Mouse (Mus musculus) heart, adult 11 months (tissue): ENCODE data around the gene Fam71b.
"Not testable (repeated sequence)": the region's sequence is repeated elsewhere in the genome, so short reads cannot be mapped to it uniquely, and the experiment has no call there.

Experiments
- DNase-seq: peaks from one replicate; pipeline ENCODE4 v3.0.0; 2022

Fam71b gene

DNA sequence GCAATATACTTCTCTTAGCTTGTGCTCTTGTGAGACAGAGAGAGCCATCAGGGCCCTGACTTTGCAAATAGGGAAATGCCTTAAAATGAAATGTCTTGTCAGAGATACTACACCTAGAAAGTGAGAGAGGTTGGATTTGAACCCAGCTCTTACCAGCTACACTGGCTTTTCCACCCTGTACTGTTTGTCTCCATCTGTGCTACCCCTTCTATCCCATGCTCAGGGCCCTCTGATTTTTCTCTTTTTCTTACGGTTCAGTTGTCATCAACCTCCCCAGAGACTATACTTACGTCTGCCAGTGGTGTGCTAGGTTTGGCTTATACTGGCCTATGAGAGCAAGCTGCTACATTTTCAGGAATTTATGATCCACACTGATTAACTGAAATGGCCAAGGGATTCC is 11.4 kb upstream of the Fam71b start:
- peak; percentile 52 for DNase-seq

DNA sequence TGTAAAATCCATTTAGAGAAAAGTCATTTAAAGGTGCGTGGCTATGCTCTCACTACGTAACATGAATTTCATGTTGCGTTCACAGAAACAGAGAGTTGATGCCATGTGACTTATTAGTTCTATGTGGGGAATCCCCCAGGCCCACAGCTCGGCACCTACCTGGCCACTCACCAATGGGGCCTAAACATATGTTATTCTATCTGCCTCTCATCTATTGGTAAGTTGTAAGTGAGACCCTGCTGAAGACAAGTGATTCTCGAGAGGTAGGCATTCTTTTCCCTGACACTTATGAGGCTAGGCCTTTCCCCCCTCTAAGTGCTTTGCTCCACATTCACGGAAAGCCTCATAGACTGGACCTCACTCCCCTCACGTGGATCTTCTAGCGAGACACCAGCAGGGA is 9.8 kb upstream of the Fam71b start:
- peak; percentile 50 for DNase-seq

DNA sequence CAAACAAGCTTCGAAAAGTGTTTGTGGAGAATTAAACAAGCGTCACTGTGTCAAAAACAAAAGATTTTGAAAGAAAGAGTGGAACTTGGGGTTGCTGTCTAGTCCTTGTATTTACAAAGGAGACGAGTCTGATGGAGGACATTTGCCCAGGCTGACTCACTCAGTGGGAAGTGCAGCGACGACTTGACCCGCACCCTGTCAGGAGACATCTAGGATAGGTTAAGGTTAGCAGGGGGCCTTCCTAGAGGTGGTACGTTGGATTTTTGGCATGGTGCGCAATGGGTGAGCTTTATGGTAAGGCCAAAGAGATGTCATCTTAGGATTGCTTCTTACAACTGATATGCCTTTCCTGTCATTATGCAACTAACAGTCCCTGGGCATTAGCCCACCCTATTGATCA is 9.3 kb upstream of the Fam71b start:
- DNase-seq = peak; percentile 66

DNA sequence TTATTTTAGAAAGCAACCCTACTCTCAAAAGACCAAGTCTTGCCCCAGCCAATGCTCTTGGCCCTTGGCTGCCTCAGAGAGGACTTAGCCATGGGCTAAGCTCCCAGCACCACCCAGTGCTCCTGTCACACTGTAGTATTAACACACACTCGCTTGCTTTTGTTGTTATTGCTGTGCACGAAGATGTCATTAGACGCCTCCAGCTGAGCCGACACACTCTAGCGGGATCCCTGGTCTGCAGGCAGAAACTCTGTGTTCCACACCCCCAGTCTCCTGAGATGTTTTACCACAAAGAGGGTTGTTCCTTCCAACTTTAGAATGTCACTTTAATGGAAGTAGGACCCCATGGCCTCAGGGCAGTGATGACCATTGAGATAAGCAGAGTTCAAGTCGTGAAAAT is 7.9 kb upstream of the Fam71b start:
- peak; percentile 84 for DNase-seq

DNA sequence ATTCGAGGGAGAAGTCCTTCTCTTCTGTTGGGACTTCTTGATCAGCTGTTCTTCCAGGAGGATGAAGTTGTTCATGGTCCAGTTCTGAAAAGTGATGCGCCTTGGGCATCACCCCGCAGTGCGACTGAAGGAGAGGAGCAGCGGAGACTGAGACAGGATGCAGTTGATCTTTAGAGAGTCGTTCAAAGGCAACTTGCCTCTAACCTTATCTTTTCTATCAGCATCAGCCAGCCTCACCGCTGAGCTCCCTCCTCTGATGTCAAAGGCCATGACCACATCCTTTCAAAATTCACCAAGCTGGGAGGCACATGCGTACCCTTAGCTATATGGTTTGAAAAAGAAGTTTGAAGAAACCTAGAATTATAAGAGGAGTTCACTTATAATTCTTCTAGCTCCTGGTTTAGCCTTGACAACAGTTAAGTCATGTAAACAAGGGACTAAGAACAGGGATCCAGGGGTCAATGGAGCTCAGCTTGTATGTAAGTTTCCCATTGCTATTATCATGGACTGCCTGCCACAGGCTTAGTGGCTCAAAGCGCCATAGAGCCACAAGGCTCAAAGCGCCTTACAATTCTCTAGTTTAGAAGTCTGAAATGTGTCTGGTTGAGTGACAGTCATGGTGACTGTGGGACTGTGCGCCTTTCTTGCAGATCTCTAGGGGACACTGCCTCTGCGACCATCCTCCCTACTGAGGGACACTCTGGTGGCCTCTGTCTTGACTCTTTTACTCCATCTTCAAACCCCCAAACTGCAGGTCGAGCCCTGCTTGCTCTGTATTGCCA is 6.8 kb upstream of the Fam71b start, which contains the start of gene Itk:
Gene Itk (minus strand): TSS at position 180 of the 782 bp plus-strand sequence.
- DNase-seq = peak; percentile 76

DNA sequence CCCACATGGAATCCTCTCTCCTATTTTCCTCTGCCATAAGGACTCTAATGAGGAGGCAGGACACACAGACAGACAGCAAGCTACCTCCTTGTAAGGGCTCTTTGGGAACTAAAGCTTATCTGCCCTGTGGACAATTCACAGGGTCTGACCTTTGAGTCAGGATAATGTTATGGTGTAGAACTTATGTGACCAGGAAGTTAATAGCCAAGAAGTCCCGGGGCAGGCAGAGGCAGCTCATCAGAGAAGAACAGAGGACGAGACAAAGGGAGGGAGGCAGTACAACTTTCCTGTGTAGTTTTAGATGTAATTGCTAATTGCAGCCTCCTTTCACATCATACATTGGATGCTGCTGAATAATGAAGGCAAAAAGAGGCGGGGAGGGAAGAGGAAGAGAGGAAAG is 5.7 kb upstream of the Fam71b start:
- DNase-seq = peak; percentile 62

DNA sequence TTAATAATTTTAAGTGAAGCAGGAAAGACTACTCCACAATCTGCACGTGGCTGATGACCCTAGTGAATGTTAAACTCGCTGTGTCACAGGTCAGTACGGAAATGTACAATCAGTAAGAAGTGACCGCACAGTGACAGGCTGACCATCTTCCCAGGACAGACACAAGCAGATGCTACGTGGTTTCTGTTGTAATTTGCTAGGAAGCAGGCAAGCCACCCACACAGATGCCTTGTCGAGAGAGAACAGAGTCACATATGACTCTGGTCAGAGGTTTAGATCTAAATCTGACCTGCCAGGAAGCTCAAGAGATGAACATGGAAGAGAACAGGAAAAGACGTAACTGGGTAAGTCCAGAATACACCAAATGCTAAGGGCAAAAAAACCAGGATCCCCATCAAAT is 3.5 kb upstream of the Fam71b start:
- DNase-seq = peak; percentile 37

DNA sequence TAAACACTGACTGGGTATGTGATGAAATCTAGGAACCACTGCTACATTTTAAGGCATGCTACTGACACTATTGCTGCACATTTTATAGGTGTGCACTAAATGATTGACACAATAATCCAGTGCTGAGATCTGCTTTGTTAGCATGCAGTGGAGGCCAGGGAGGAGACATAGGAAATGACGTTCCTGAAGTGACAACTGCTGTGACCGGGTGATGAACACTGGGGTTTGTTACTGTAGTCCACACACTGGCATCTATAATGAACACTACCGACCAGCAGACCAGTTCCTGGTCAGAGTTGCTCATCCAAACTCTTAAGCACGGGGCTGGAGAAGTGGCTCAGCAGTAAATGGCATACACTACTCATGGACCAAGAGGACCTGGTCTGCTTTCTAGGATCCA is 2.9 kb upstream of the Fam71b start:
- DNase-seq = peak; percentile 46

DNA sequence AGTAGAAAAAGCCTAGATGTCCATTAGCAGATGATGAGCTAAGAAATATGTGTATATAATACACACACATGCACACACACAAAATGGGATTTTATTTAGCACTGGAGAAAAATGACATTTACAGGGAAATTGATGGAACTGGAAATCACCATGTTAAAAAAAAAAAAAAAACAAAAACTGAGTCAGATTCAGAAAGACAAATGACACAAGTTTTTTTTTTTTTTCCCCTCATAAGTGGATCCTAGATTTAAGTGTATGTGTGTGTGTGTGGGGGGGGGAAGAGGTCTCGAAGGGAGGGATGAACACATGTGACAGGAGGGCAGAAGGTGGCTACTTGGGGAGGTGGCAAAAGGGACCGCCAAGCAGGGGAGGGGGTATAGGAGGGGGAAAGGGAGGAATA is 1.3 kb upstream of the Fam71b start:
- peak; percentile 60 for DNase-seq

DNA sequence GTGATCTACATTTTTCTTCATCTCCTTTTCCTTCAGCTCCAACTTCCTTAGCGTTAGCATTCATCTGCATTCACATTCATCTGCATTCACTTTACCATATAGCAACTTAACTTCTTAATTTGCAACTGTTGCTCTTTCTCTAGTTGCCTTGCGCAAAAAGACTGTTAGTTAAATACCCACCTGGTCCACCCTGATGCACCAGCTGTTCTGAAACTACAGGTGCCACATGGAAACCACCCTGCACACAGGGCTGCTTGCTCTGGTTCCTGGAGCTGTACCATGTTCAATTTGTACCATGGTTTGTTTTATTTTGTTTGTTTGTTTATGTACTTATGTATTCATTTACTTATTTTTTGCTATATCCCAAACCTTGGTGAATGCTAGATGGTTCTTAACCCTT is 661 bp upstream of the Fam71b start:
- no peak for DNase-seq

DNA sequence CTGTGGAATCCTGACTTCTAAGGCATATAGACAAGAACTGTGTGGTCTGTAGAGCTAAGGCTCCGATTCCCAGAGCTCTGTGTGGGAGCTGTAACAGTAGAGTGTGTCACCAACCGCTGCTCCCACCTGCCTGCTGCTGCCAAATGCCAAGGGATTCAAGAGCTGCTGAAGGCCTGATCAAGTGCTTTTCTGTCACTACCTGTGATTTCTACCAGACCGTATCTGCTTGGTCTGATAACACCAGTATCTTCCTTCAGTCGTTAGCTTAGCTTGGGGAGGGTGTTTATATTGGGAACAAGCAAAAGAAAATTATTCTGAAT is 461 bp downstream of the Fam71b start:
- DNase-seq = no peak

DNA sequence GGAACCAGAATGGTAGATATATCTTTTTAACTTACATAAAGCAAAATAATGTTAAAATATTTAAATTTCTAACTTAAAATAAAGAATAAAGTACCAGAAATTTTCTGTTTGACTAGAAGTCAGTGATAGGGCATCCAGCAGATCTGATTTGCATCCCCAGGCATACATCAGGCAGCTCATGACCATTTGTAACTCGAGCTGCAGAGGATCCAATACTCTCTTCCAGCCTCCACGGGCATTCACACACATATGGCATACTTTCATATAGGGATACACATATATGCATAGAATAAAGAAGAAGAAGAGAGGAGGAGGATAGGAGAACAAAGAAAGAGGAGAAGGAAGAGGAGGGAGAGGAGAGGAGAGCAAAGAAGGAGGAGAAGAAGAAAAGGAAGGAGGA is 1.5 kb downstream of the Fam71b start:
- DNase-seq = peak; percentile 4

DNA sequence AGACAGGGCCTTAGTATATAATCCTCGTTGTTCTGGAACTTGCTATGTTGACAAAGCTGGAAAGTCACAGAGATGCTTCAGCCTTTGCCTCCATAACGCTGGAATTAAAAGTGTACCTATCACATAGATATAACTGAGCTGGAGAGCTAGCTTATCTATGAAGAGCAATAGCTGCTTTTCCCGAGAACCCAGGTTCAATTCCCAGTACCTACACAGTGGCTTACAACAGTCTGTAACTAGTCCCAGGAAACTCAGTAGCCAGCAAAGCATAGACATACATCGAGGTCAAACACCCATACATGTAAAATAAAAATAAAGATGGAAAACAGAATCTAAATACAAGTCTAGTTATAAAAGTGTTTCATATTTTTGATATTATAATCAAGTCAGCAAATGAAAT is 2.1 kb downstream of the Fam71b start:
- peak; percentile 16 for DNase-seq

DNA sequence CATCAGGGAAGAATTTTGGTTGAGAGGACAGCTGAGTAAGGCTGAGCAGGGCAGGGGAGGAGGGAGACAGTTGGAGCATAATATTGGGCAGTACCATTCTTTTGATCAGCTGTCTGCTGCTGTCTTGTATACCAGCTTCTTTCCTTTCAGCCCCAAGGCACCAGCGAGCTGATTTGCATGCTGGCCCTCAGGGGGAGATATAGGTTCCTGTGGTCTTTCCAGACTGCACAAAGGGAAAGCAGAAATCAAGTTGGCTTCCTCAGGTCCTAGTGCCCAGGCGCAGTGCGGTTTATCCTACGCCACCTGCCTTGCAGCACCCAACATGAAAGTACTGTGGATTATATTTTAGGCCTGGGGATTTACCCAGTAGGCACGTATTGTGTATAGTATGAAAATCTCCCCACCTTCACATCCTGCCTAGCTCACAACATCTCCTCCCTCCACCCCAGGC is 2.6 kb downstream of the Fam71b start:
- peak; percentile 85 for DNase-seq

DNA sequence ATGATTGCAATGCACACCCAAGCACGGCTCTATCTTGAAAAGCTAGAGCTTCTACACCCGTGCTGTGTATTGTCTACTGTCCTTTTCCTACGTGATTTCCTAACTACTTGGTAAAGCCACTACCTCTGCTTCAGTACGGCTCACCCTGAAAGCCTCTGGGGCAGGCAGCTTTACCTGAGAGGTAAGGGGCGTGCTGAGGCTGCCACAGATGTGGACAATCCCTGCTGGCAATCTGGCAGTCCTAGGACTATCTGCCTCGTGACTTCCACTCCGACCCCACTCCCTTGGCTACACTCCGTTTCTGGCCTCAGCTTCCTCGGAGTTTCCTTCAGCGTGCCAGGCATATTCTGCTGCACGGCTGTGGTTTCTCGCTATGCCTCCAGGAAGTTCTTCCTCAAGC is 5.2 kb downstream of the Fam71b start:
- peak; percentile 68 for DNase-seq

DNA sequence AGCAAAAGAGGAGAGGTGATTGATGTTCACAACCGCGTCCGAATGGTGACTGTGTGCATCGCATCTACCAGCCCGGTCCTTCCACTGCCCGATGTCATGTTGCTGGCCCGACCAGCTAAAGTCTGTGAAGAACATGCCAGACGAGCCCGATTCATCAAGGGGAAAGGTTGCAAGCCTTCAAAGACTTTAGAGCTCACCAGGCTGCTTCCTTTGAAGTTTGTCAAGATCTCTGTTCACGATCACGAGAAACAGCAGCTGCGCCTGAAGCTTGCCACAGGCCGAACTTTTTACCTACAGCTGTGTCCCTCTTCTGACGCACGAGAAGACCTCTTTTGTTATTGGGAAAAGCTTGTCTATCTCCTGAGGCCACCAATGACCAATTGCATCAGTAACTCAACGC is 8.6 kb downstream of the Fam71b start:
- DNase-seq = peak; percentile 60

DNA sequence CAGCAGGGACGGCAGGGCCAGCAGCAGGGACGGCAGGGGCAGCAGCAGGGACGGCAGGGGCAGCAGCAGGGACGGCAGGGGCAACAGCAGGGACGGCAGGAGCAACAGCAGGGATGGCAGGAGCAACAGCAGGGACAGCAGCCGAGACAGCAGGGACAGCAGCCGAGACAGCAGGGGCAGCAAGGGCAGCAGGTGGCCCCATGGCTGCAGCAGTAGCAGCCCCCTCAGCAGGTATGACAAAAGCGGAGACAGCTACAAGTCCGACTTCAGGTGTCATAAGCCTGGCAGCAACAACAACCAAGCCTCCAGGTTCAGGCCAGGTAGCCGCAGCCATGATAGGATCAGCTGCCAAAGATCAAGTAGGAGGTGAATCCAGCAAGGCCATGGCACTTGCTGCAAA is 10.4 kb downstream of the Fam71b start:
- DNase-seq = peak; percentile 74

DNA sequence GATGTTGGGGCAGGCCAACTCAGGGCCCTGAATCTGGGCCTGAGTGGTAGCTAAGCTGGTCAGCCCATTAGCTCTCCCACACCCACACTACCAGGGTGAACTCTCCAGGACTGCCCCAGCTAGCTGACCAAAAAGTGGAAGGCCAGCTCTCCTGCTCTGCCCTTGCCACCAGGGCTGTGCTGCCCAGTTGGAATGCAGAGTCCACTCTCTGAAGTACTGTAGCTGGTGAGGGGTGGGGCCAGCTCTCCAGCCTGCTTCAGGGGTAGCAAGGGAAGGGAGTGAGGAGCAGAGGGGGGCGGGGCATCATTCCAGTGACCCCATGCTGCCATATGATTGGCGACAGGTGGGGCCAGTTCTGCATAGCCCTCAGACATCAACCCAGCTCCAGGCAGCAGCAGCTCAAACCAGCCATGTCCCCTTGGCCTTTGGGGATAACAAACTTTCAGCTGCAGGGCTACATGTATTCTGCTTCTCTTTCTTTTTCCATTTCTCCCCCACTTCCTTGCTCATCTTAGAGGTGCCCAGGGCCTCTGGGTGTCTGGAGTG is 13.7 kb downstream of the Fam71b start:
- peak; percentile 84 for DNase-seq

DNA sequence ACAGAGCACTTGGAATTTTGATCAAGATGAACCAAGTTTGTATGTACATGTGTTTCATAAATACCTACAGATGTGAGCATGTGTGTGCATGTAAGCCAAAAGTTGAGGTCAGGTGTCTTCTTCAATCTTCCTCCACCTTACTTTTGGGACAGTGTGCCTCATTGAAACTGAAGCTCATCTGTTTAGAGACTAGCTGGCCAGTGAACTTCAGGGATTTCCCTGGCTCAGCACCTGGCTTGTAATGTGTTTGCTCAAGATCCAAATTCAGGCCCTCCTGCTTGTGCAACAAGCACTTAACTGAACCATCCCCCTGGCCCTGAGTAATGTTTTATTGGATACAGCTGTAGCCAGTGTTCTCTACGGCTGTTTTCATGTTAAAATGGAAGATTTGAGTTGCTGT is 22.1 kb downstream of the Fam71b start:
- DNase-seq = peak; percentile 64

DNA sequence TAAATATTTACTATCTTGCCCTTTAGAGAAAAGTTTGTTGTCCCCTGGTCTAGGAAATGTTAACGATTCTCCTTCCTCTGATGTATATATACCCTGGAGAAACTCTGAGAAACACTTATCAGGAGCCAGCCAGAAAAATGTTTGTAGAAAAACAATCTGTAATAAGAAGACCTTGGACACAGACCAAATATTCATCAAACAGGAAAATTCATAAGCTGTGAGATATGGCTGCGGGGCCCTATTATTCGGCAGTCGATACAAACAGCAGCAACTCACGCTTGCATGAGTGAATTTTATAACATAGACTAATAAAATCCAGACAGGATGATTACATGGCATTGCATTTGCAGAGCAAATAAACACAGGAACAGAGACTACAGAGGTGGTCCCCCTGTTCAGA is 22.5 kb downstream of the Fam71b start:
- DNase-seq = no peak

DNA sequence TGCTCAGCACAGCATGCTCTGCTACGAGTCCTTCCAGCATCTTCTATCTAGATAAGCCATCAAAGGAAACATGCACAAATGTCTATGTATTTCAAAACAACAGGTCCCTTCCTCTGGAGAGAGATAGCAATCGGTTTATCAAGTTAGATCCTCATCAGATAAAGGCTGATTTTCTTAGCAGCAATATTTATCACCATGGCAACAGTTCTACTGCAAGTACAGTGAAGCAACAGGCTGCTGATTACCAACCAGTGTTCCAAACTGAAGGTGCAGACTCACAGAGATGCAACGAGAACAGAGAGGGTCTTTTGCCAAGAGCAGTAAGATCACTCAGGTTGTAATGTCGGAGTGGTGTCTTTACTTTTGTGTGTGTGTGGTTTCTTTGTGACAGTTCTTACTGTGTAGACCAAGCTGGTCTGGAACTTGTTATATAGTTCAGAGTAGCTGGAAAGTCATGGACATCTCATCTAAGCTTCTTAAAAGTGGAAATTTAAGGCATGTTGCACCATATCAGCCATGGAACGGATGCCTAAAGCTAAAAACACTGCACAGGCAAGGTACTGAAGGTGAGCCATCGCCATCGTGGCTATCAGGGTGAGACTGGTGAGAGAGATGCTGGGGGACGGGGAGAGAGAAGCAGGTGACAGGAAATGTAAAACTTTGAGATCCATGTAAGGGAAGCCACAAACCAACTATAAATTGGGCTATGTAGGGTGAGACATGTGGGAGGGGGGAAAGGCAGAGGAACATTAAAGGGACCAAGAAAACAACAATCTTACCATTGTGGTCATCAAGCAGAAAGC is 24.9 kb downstream of the Fam71b start:
- DNase-seq = peak; percentile 45

DNA sequence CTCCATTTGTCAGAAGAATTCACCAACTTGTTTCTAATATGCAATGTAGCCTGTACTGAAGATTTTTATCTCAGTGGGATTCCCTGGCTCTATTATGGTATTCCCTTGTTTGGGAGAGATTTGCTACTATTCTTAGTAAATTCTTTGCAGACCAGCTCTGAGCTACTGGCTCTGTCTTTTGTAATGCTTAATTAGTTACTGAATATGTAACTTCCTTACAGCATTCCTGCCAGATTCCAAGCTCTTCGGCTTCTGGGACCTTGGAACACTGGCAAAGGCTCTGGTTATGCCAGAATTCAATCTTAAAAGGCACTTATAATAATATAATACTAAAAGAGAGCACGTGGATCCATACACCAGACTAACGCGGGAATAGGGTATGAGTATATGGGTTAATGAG is 31.8 kb downstream of the Fam71b start:
- not testable (repeated sequence) for DNase-seq

DNA sequence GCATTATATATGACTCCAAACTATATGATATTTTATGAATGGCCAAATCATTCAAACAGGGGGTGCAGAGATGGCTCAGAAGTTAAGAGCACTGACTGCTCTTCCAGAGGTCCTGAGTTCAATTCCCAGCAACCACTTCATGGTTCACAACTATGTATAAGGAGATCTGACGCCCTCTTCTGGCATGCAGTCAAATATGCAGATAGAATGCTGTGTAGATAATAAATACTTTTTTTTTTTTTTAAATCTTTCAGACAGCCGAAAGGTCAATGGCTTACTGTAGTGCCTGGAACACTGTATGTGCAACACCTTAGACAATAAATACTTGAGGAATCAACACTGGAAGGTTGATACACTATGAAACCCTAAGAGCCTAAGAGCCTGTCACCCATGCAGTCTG is 33.8 kb downstream of the Fam71b start:
- peak; percentile 22 for DNase-seq

DNA sequence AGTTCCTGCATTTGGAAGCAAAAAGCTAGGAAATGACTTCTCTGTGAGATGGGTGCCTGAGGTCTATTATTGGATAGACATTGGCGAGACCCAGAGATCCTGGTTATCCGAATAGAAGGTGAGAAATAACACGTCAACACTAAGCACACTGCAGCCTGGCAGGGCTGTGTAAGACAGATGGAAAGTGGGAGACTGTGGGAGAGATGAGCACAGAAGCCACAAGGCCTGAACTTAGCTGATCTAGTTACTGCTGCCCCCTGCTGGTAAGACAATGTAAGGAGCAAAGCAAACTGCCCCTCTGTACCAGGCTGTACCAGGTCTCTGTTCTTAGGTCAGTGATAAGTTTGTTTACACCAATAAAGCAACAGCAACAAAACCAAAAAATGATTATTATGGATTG is 34.8 kb downstream of the Fam71b start:
- DNase-seq = peak; percentile 92
